Mouse (Mus musculus) heart, embryonic 10.5 days (tissue): ENCODE results near the gene Celsr3. TPM values are rescaled to one million over a fixed set of nuclear protein-coding genes. Genes with fewer than 3 reads are reported as not detected.

Experiments used
- DNase-seq: peaks from one replicate; pipeline ENCODE4 v3.0.0-alpha.2; 2017; ENCODE audit warnings: low spot score
- H3K27ac ChIP-seq: fragments of 300-500 bp; sonication (generic); 2 replicates; pipeline ENCODE4 v1.5.1; 2016; ENCODE audit warnings: mild to moderate bottlenecking
- H3K27me3 ChIP-seq: fragments of 300-500 bp; sonication (generic); 2 replicates; pipeline ENCODE4 v1.6.1; 2016; ENCODE audit warnings: mild to moderate bottlenecking; ENCODE audit not compliant: poor library complexity, insufficient read depth, severe bottlenecking
- H3K36me3 ChIP-seq: fragments of 300-500 bp; sonication (generic); 2 replicates; pipeline ENCODE4 v1.6.1; 2016; ENCODE audit warnings: mild to moderate bottlenecking, moderate library complexity
- H3K4me1 ChIP-seq: fragments of 300-500 bp; sonication (generic); 2 replicates; pipeline ENCODE4 v1.6.1; 2016; ENCODE audit warnings: mild to moderate bottlenecking
- H3K4me3 ChIP-seq: fragments of 300-500 bp; sonication (generic); 2 replicates; pipeline ENCODE4 v1.5.1; 2016; ENCODE audit warnings: mild to moderate bottlenecking, moderate library complexity
- H3K9me3 ChIP-seq: fragments of 300-500 bp; sonication (generic); 2 replicates; pipeline ENCODE4 v1.6.1; 2016; ENCODE audit warnings: mild to moderate bottlenecking, moderate library complexity
- WGBS: fragments of 180-500 bp; shearing (Covaris S2); methylation state at CpG from one replicate; pipeline ENCODE4 v1.1.7; 2016; 5-methylcytosine and 5-hydroxymethylcytosine counted together
- microRNA-seq: library from miRNA; unstranded; fragments of <30 nt; microRNA quantifications from one replicate; pipeline ENCODE4, GENCODE M21; 2017
- polyA plus RNA-seq: library from polyadenylated mRNA; unstranded; fragments of >200 nt; fragmentation: Nextera tagmentation; extraction: Ambion mirVana; gene quantifications from 2 replicates; pipeline ENCODE4 v1.2.1, GENCODE M21; 2016

Celsr3 gene
- polyA plus RNA-seq, 1 experiment from 2014 or later, result 0.13 TPM

GRCm38 (mm10) chr9:108845390-108845789 is 19.3 kb downstream of the Celsr3 start:
- 74% methylated on average over 5 of the region's 5 CpGs for WGBS

GRCm38 (mm10) chr9:108847374-108847773 is 21.3 kb downstream of the Celsr3 start:
- WGBS, result 79% methylated on average over 4 of the region's 4 CpGs
- Histone ChIP-seq H3K9me3 (no peaks in the 10 kb centered on the region), H3K4me1 (peaks cover 14% of the 10 kb centered on the region; the same call in 1 of the 2 replicates), H3K36me3 (no peaks in the 10 kb centered on the region), H3K4me3 (no peak overlapping the region), H3K27ac (no peak overlapping the region), H3K27me3 (peaks cover 46% of the 10 kb centered on the region)
- DNase-seq, result no peak

More at GRCm38 (mm10) chr9:108845390-108845789, 19.3 kb downstream of the Celsr3 start:
- H3K4me3 ChIP-seq, result no peak overlapping the region
- no peaks in the 10 kb centered on the region for H3K36me3 ChIP-seq
- peaks cover 53% of the 10 kb centered on the region for H3K27me3 ChIP-seq
- H3K27ac ChIP-seq, result no peak overlapping the region
- peaks cover 8% of the 10 kb centered on the region; the same call in 1 of the 2 replicates for H3K4me1 ChIP-seq
- H3K9me3 ChIP-seq, result no peaks in the 10 kb centered on the region
- DNase-seq, result no peak

GRCm38 (mm10) chr9:108848419-108848818 is 22.3 kb downstream of the Celsr3 start:
- WGBS, result 68% methylated on average over 17 of the region's 17 CpGs
- peaks cover 36% of the 10 kb centered on the region for H3K27me3 ChIP-seq
- H3K4me1 ChIP-seq, result peaks cover 15% of the 10 kb centered on the region

DNA sequence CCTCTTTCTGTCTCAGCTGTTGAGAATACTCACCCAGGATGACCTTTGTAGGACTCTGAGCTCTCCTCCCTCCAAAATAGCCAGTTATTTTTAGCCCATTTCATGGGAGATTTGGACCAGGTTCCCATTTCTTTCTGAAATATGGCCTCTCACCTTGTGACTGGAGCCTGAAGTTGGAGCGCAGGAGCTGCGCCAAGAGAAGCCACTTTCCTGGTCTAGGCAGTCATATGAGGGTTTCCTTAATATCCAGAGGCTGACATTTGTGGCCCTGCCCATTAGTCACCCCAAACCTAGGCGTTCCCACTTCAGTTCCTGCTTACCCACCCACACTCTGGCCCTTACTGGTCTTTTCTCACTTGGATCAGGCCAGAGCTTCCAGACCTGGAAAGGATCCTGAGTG is 26.9 kb downstream of the Celsr3 start, which contains the start of gene Slc26a6:
Gene Slc26a6 (plus strand): TSS at position 308 of the 400 bp plus-strand sequence.
- H3K27me3 ChIP-seq, result peaks cover 37% of the 10 kb centered on the region; the same call in 1 of the 2 replicates
- no peak for DNase-seq
- peak within 1 kb of the TSS; percentile 83 for H3K4me3 ChIP-seq
- H3K27ac ChIP-seq, result peak within 1 kb of the TSS; percentile 88
- H3K4me1 ChIP-seq, result peaks cover 34% of the 10 kb centered on the region
- WGBS, result 84% methylated on average over 3 of the region's 3 CpGs
- H3K36me3 ChIP-seq, result peaks cover 6% of the 10 kb centered on the region; the same call in 1 of the 2 replicates
- no peaks in the 10 kb centered on the region for H3K9me3 ChIP-seq

More at GRCm38 (mm10) chr9:108848419-108848818, 22.3 kb downstream of the Celsr3 start:
- Histone ChIP-seq H3K36me3 (no peaks in the 10 kb centered on the region), H3K27ac (no peak overlapping the region), H3K9me3 (no peaks in the 10 kb centered on the region), H3K4me3 (no peak overlapping the region)
- DNase-seq, result no peak

- WGBS, result 3% methylated on average over 25 of the region's 25 CpGs
- Histone ChIP-seq H3K4me3 (peak overlapping the region; percentile 83), H3K27me3 (peaks cover 31% of the 10 kb centered on the region; the same call in 1 of the 2 replicates), H3K27ac (peak overlapping the region; percentile 88), H3K36me3 (peaks cover 14% of the 10 kb centered on the region; the same call in 1 of the 2 replicates), H3K9me3 (no peaks in the 10 kb centered on the region), H3K4me1 (peaks cover 34% of the 10 kb centered on the region)
- DNase-seq, result peak; percentile 97
Observed at GRCm38 (mm10) chr9:108853635-108854240, 27.6 kb downstream of the Celsr3 start.

DNA sequence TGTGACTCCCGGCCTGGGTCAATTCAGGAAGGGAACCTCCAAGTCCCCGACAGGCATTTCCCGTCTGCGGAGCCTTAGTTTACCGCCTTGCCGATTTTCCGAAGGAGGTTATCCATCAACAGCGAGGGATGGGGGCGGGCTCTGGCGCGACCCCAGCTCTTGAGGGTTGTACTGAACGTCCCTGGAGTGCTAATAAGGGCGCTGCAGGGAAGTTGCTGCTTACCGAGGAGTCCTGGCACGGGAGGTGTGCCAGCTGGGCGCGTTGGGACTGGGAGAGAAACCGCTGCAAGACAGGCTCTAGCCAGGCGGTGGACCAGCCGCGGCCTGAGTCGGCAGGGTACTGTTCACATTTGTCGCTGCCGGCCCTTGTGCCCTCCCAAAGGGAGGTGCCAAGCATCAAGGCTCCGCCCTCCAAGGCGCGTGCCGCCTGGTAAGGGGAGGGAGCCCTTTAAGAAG is 28.1 kb downstream of the Celsr3 start:
- under 1% methylated on average over 28 of the region's 28 CpGs for WGBS
- peak overlapping the region; percentile 88 for H3K27ac ChIP-seq
- peak overlapping the region; percentile 83 for H3K4me3 ChIP-seq
- H3K4me1 ChIP-seq, result peaks cover 34% of the 10 kb centered on the region
- peak; percentile 90 for DNase-seq
- H3K36me3 ChIP-seq, result peaks cover 16% of the 10 kb centered on the region; the same call in 1 of the 2 replicates
- 0 out of 2 replicates have a peak, but pooled peaks cover 26% of the 10 kb centered on the region for H3K27me3 ChIP-seq
- H3K9me3 ChIP-seq, result no peaks in the 10 kb centered on the region

GRCm38 (mm10) chr9:108855335-108855734 is 29.2 kb downstream of the Celsr3 start:
- Histone ChIP-seq H3K27me3 (0 out of 2 replicates have a peak, but pooled peaks cover 25% of the 10 kb centered on the region), H3K9me3 (no peaks in the 10 kb centered on the region), H3K4me3 (no peak overlapping the region), H3K27ac (no peak overlapping the region), H3K36me3 (peaks cover 16% of the 10 kb centered on the region), H3K4me1 (peaks cover 38% of the 10 kb centered on the region)
- WGBS, result 46% methylated on average over 5 of the region's 5 CpGs
- DNase-seq, result no peak

DNA sequence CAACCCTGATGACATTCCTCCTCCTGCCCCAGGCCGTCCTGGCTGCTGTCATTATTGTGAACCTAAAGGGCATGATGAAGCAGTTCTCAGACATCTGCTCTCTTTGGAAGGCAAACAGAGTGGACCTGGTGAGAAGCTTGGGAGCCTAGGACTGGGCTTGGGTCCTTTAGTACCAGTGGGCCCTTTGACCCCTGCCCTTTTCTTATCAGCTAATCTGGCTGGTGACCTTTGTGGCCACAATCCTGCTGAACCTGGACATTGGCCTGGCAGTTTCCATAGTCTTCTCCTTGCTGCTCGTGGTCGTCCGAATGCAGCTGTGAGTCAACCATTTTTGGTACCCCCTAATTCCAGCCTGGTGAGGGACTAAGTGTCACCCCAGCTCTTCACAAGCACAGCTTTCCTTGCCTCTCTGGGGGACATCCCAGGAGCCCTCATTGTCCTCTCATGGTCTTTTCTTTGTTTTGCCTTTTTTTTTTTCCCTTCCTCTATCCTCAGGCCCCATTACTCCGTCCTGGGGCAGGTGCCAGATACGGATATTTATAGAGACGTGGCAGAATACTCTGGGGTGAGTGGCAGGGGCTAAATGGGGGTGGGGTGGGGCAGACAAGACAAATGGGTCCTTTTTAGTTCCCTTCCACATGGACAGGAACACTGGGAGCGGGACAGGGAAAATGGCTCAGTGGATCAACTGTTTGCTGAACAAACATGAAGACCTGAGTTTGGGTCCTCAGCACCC is 32.8 kb downstream of the Celsr3 start:
- H3K27ac ChIP-seq, result no peak overlapping the region
- 69% methylated on average over 8 of the region's 8 CpGs for WGBS
- H3K9me3 ChIP-seq, result no peaks in the 10 kb centered on the region
- H3K36me3 ChIP-seq, result peaks cover 21% of the 10 kb centered on the region
- peaks cover 18% of the 10 kb centered on the region for H3K4me1 ChIP-seq
- 0 out of 2 replicates have a peak, but pooled peaks cover 12% of the 10 kb centered on the region for H3K27me3 ChIP-seq
- no peak for DNase-seq
- H3K4me3 ChIP-seq, result no peak overlapping the region

Small RNAs within 50 kb of the gene (microRNA-seq; reads per million reads assigned to microRNA genes)
- gene Gm23156, result not detected

Other genes starting within 250 kb of the Celsr3 start
- 99.6 and 105 TPM in 2 replicates for gene Wdr6, start 247.6 kb upstream of the Celsr3 start, polyA plus RNA-seq
- gene P4htm, start 228.7 kb upstream of the Celsr3 start, polyA plus RNA-seq, result 13.2 and 20.6 TPM in 2 replicates
- gene Arih2, start 176.9 kb upstream of the Celsr3 start, polyA plus RNA-seq, result 50.3 and 52.0 TPM in 2 replicates
- gene Slc25a20, start 164.2 kb upstream of the Celsr3 start, polyA plus RNA-seq, result 53.0 and 53.7 TPM in 2 replicates
- 26.5 and 29.1 TPM in 2 replicates for gene Prkar2a, start 137.0 kb upstream of the Celsr3 start, polyA plus RNA-seq
- 48.1 and 63.9 TPM in 2 replicates for gene Ip6k2, start 42.5 kb upstream of the Celsr3 start, polyA plus RNA-seq
- gene Nckipsd, start 18.0 kb upstream of the Celsr3 start, polyA plus RNA-seq, result 9.2 and 10.8 TPM in 2 replicates
- gene Slc26a6, start 27.0 kb downstream of the Celsr3 start, polyA plus RNA-seq, result 5.4 and 9.3 TPM in 2 replicates
- not detected in 2 replicates for gene Tmem89, start 88.3 kb downstream of the Celsr3 start, polyA plus RNA-seq
- gene Uqcrc1, start 110.3 kb downstream of the Celsr3 start, polyA plus RNA-seq, result 692 and 883 TPM in 2 replicates
- 1.0 and 1.8 TPM in 2 replicates for gene Col7a1, start 127.3 kb downstream of the Celsr3 start, polyA plus RNA-seq
- gene Ucn2, start 159.7 kb downstream of the Celsr3 start, polyA plus RNA-seq, result not detected in 2 replicates
- 6.9 and 9.4 TPM in 2 replicates for gene Pfkfb4, start 165.5 kb downstream of the Celsr3 start, polyA plus RNA-seq
- 58.2 and 68.5 TPM in 2 replicates for gene Shisa5, start 212.2 kb downstream of the Celsr3 start, polyA plus RNA-seq
- gene Trex1, start 233.4 kb downstream of the Celsr3 start, polyA plus RNA-seq, result 8.2 and 8.9 TPM in 2 replicates
- gene Atrip, start 247.8 kb downstream of the Celsr3 start, polyA plus RNA-seq, result 20.6 and 26.8 TPM in 2 replicates